Mouse (Mus musculus) heart, postnatal 10 days (tissue): ENCODE measurements at regions not wholly inside any gene's neighbourhood (a gene's known extent, or its start where the extent isn't known, plus 50 kb on each side); places are given as distances from the start of the nearest gene placed in this dataset.
"Not testable (repeated sequence)": the region's sequence is repeated elsewhere in the genome, so short reads cannot be mapped to it uniquely, and the experiment has no call there.

Experiments used
- DNase-seq, 2 experiments: peaks; one replicate each; pipeline ENCODE4 v3.0.0; 2021
- intact Hi-C: fragments of 180-260 bp; cut with DNase I; formaldehyde crosslinking; loops from one replicate; pipeline ENCODE4 v1.15.1; 2025

DNA sequence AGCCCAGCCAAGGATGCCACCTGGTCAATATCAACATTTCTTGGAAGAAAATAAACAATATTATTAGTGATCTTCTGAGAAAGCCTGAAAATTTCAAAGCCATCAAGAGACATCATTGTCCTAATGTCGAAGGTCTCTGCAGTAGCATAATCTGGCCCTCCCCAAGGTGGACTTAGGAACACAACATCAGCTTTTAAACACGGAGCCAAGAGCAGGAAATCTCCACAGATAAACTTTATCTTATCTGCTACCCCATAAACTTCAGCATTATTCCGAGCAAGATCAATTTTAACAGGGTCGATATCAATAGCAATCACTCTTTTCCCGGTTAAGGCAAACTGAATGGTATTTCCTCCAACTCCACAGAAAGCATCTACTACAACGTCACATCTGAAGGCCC is 1691.2 kb upstream of the 5930422O12Rik start:
- intact Hi-C loops, DNase-seq: not testable (repeated sequence)

DNA sequence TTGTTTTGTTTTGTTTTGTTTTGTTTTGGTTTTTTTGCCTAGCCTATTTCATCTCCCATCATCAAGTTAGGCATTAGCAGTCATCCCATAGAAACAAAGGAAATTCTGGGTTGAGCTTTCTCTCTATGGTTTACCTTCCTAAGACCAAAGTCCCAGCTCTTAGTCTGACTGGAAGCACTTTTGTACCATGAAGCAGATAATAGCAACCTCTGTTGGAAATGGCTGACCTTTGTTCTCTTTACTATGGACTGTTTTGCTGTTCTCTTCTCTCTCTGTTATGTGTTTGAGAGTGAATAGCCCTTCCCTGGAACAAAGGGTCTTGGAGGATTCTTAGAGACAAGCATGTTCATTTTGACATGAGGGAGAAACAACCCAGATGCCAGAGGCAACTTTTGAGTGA is 1681.7 kb upstream of the 5930422O12Rik start:
- DNase-seq, result no peak
- intact Hi-C loops, result no loop called here

DNA sequence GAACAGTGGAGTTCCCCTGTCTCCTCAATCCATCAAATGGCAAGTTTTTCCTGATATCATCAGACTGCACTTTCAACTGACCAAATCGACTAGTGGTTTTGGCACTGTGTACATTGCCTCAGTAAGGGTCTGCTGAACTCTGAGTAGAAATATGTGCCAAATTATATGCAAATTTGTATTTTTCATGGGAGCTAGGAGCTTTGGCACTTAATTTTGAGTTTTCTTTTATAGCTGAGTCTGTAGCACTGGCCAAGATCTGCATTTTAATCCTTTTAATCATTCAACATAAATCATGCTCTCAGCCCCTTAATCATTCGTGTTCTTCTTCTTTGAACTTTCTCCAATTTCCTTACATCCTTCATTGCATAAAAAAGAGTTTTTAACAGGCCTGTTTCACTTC is 1678.5 kb upstream of the 5930422O12Rik start:
- intact Hi-C loops, result no loop called here
- DNase-seq, result no peak

DNA sequence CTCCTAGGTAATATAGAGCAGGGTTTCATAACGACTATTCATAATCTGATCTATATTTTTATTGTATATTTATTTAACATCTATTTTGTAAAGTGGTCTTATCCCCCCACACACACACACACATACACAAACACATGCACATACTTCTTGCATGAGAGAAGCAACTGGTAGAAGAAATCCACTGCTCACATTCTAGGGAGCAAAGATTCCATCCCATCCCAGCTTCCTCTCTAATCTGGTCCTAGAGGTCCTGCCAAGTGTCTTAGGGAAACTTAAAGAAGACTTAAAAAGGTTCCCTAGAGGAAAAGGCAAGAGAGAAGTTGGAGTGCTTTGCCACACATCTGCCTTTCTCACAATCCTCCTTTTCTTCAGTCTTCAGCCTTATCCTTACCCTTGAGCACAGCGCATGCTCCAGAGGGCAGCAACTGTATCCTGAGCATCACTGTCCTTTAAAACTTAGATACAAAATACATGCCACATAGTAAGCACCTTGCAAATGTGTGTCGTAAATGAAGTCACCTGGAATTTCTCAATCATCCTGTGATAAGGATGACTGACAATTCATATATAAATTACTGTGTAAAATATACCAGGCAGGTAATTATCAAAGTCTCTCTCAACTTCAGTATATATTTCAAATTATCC is 1677.9 kb upstream of the 5930422O12Rik start:
- DNase-seq, result no peak
- intact Hi-C loops, result no loop called here

DNA sequence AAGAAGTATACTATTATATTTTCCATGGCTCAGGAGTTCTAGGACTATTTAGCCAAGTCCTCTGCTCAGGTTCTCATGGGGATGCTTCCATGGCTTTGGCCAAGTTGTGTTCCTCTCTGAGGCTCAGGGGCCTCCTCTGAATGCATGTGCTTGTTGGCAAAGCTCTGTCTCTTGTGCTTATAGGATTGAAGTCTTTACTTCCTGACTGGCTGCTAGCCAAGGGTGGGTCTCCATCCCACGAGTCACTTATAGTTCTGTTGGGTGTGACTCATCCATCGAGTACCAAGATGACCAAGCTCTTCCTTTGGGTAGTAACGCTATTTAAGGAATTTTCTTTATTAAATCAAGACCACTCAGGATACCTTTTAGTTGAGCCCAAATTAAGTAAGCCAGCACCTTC is 1672.8 kb upstream of the 5930422O12Rik start:
- intact Hi-C loops, result no loop called here
- DNase-seq, result no peak

DNA sequence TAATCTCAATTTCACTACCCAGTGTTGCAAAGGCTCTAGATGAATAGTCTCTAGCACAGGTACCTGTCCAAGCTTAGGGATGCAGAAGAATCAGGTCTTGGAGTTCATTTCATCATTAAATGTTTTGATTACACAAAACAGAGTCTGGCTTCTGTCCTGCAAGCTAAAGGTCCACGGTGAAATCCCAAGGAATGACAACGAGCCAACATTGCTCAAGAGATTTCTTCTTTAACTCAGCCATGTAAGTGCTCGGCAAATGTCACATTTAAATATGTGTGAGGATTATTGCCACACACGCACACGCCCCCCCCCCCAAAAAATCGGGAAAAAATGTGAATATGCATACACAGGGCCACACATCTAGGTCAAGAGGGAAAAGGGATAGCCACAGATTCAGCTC is 1666.4 kb upstream of the 5930422O12Rik start:
- intact Hi-C loops, result no loop called here
- no peak for DNase-seq
